Mouse (Mus musculus) cerebral cortex, adult 2 months (tissue): ENCODE measurements around the gene Tmem132d.

Experiments
- WGBS: fragments of 180-500 bp; shearing (Covaris S2); methylation state at CpG from one replicate; pipeline ENCODE4 v1.1.7; 2018; 5-methylcytosine and 5-hydroxymethylcytosine counted together

Gene Tmem132d

GRCm38 (mm10) chr5:127775749-127776148, 657.1 kb downstream of the Tmem132d start:
- WGBS = 34% methylated on average over 7 of the region's 7 CpGs

- WGBS = 78% methylated on average over 4 of the region's 4 CpGs
These were observed 674.3 kb downstream of the Tmem132d start for GRCm38 (mm10) chr5:127758576-127758975.

GRCm38 (mm10) chr5:127756671-127757423, 676.0 kb downstream of the Tmem132d start:
- 88% methylated on average over 4 of the region's 4 CpGs for WGBS

- 87% methylated on average over 3 of the region's 3 CpGs for WGBS
These were observed 676.9 kb downstream of the Tmem132d start for GRCm38 (mm10) chr5:127756011-127756410.

- 66% methylated on average over 4 of the region's 4 CpGs for WGBS
These were observed 677.3 kb downstream of the Tmem132d start for GRCm38 (mm10) chr5:127755594-127755993.

GRCm38 (mm10) chr5:127751262-127751975, 681.5 kb downstream of the Tmem132d start:
- WGBS = 41% methylated on average over 20 of the region's 20 CpGs

- WGBS = 91% methylated on average over 3 of the region's 3 CpGs
These were observed 683.3 kb downstream of the Tmem132d start for GRCm38 (mm10) chr5:127749540-127749939.

GRCm38 (mm10) chr5:127741331-127741730, 691.5 kb downstream of the Tmem132d start:
- WGBS = 41% methylated on average over 16 of the region's 16 CpGs
